Mouse (Mus musculus) G1E (cell line): ENCODE results near the gene Endod1.

Experiments
- CTCF ChIP-seq: IDR thresholded peaks from 2 replicates; pipeline ENCODE4 v1.5.1; 2012; ENCODE audit warnings: low read depth, low read length, inconsistent platforms, mixed read lengths
- GATA1 ChIP-seq: IDR thresholded peaks from 2 replicates; pipeline ENCODE4 v1.6.1; 2012; ENCODE audit warnings: borderline replicate concordance, low read length, inconsistent platforms, mixed read lengths
- POLR2AphosphoS5 ChIP-seq: IDR thresholded peaks from 2 replicates; pipeline ENCODE4 v1.6.1; 2012; ENCODE audit warnings: low read depth, low read length, inconsistent platforms; ENCODE audit not compliant: insufficient replicate concordance
- TAL1 ChIP-seq: conservative IDR thresholded peaks from 2 replicates; pipeline ENCODE4 v1.6.1; 2012; ENCODE audit warnings: low read depth, low read length, inconsistent platforms, mixed read lengths

DNA sequence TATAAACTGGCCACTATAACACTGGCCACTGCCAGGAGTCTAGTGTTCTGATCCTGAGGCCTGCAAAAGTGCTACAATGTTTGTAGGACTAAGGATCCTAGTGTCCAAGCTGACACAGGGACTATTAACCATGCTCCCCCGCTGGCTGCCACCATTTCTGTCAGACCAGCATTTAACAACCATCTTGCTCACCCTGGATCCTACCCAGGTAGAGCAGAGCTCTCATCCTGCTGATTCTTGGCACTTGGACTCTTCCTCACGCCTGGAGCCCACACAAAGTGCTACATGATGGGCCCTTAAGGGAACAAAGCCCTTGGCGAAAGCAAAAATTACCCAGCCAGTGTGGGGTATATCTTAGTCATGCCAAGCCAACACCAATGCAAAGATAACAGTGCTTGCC lies 44.4 kb downstream of the Endod1 start:
- TF ChIP-seq POLR2AphosphoS5, result no peak
- TF ChIP-seq CTCF, result no peak
- no peak for TF ChIP-seq TAL1
- TF ChIP-seq GATA1, result no peak
